Mouse (Mus musculus): ENCODE results near the gene Dhx38. TPM values are rescaled to one million over a fixed set of nuclear protein-coding genes. Genes with fewer than 3 reads are reported as not detected.

Gene Dhx38
- polyA plus RNA-seq (2016; fragmentation: Nextera tagmentation; extraction: Ambion mirVana), result 46.4 and 46.6 TPM in 2 replicates

DNA sequence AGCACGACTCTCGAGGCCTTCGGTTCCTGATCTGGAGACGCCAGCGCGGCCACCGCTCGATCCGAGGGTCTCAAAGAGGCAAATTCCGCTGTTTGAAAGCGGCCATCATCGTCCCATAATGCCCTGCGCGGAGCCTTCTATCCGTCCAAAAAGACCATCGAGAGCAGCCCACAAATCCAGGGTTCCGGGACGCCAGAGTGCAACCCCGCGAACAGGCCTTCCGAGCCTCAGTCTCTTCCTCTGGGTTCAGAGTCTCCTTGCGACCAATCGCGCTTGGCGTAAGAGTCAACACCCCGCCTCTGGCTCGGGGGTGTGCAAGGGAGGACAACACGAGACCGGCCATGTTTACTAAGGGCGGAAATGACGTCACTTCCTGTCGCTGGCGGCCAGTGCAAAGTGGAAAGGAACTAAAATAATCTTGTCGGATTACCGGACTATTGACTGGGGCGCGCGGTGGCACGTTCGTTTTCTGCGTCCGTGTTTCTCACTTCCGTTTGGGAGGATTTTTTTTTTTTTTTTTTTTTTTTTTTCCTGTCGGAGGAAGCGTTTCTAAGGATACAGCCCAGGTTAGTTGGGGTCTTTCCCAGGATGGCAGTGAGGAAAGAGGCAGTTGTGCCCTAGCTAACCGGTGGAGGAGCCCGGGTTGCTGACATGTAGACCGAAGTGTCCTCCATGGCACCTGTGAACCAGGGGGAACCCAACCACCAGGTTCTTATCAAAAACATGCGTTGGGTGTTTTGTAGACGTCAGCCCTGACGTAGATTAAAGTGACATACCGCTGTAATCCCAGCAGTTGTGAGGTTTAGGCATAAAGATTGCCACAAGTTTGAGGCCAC, at the start of gene Dhx38, which contains the start of gene Txnl4b:
TSS of gene Dhx38 (minus strand) at position 364 of the 836 bp plus-strand sequence.
TSS of gene Txnl4b (plus strand) at position 395 of the 836 bp plus-strand sequence.
- H3K27ac ChIP-seq, result peak within 1 kb of the TSS; percentile 93
- peaks cover 36% of the 10 kb centered on the region for H3K36me3 ChIP-seq
- H3K9me3 ChIP-seq (replicated peaks), result no peaks in the 10 kb centered on the region
- WGBS, result under 1% methylated on average over 52 of the region's 52 CpGs
- peaks cover 18% of the 10 kb centered on the region for H3K4me1 ChIP-seq
- H3K4me3 ChIP-seq, result peak within 1 kb of the TSS; percentile 90
- H3K27me3 ChIP-seq (ENCODE audit: low read depth, poor library complexity, severe bottlenecking), result no peaks in the 10 kb centered on the region
- DNase-seq (ENCODE audit: low spot score), result peak; percentile 97

DNA sequence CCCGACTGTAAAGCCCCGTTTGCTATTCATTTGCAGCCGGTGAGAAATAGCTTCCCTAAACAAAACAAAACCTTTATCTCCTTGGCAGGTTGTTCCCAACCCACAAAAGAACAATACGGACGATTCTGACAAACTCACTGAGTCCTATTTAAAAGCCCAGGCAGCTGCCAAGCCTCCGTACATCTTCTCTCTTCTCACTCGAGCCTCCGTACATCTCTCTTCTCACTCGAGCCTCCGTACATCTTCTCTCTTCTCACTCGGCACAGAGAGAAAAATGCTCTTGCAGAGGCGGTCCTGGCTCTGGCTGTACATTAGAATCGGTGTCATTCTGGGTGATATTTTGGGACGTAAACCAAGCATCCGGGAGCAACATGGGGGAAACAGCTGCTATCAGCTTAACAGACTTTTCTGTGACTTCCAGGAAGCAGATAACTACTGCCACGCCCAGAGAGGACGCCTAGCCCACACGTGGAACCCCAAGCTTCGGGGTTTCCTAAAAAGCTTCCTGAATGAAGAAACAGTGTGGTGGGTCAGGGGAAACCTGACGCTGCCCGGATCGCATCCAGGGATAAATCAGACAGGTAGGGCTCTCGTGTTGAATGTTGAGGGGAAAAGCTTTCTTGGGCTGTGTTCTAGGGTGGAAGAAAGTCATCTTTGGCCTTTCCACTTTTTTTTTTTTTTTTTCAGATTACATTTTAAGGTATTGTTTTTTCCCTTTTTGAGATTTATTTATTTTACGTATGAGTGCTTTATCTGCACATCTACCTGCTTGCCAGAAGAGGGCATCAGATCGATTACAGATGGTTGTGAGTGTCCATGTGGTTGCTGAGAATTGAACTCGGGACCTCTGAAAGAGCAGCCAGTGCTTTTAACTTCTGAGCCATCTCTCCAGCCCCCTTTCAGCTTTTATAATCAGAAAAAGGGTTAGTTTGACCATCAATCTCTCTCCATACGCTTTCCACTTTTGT, 48.9 kb upstream of the Dhx38 start, which contains the start of gene Pkd1l3:
TSS of gene Pkd1l3 (plus strand) at position 275 of the 968 bp plus-strand sequence.
- WGBS, result 68% methylated on average over 27 of the region's 27 CpGs
- Histone ChIP-seq H3K9me3 (replicated peaks) (no peaks in the 10 kb centered on the region), H3K27ac (no peak within 1 kb of the TSS), H3K4me3 (no peak within 1 kb of the TSS), H3K27me3 (ENCODE audit: low read depth, poor library complexity, severe bottlenecking) (no peaks in the 10 kb centered on the region), H3K4me1 (no peaks in the 10 kb centered on the region), H3K36me3 (no peaks in the 10 kb centered on the region)
- DNase-seq (ENCODE audit: low spot score), result no peak

DNA sequence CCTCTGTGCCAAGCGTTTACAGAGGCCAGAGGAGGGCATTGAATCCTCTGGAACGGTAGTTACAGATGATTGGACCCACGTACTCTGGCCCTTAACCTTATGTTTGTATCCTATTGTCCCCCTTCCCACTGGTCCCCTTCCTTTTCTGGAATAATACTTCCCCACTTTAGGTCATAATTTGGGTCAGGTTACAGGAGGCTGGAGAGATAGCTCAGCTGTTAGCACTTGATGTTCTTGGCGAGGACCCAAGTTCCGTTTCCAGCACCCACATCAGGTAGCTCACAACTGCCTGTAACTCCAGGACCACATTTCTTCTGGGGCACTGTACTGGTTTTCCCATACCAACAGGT, 43.5 kb upstream of the Dhx38 start:
- H3K27me3 ChIP-seq (ENCODE audit: low read depth, poor library complexity, severe bottlenecking), result no peaks in the 10 kb centered on the region
- WGBS, result 23% methylated on average over 5 of the region's 5 CpGs
- peaks cover 12% of the 10 kb centered on the region for H3K4me1 ChIP-seq
- no peaks in the 10 kb centered on the region for H3K9me3 ChIP-seq (replicated peaks)
- H3K27ac ChIP-seq, result peak overlapping the region; percentile 88
- DNase-seq (ENCODE audit: low spot score), result no peak
- H3K4me3 ChIP-seq, result peak overlapping the region; percentile 70
- H3K36me3 ChIP-seq, result peaks cover 19% of the 10 kb centered on the region

DNA sequence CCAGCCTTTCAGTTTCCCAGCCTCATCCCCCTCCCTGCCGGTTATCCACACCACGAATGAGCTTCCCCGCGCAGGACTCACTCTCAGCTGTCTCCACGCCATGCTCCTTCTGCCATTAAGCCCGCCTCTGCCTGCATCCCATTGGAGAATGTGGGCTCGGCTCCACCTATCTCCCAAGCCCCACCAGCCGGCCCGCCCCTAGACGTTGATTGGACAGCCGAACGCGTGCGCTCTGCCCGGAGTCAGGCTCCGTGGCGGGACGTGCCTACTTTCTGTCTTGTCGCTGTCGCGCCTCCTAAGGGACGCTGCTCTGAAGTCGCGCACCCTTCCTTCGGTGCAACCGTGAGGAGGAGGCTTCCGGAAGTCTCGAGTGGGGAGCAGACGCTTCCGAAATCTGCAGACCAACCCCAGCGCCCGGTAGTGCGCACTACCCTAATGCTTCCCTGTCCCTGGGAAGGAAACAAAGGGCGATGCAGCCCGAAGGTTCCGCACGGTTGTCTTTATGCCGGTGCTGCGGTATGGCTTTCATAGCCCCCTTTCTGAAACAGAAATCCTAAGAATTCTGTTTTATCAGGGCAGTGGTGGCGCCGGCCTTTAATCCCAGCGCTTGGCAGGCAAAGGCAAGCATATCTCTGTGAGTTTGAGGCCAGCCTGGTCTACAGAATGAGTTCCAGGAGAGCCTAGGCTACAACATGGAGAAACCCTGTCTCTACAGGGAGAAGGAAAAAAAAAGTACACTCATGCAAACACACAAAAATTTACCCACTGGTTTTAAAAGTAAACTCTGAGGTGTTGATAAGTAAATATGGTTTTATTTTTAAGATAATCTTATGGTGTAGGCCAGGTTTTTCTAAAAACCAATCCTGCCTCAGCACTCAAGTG, 42.9 kb upstream of the Dhx38 start, which contains the start of gene Dhodh:
TSS of gene Dhodh (minus strand) at position 403 of the 882 bp plus-strand sequence.
- Histone ChIP-seq H3K36me3 (peaks cover 25% of the 10 kb centered on the region), H3K4me3 (peak within 1 kb of the TSS; percentile 70), H3K27ac (peak within 1 kb of the TSS; percentile 88), H3K4me1 (peaks cover 12% of the 10 kb centered on the region), H3K27me3 (ENCODE audit: low read depth, poor library complexity, severe bottlenecking) (no peaks in the 10 kb centered on the region), H3K9me3 (replicated peaks) (no peaks in the 10 kb centered on the region)
- under 1% methylated on average over 42 of the region's 42 CpGs for WGBS
- DNase-seq (ENCODE audit: low spot score), result peak; percentile 95

DNA sequence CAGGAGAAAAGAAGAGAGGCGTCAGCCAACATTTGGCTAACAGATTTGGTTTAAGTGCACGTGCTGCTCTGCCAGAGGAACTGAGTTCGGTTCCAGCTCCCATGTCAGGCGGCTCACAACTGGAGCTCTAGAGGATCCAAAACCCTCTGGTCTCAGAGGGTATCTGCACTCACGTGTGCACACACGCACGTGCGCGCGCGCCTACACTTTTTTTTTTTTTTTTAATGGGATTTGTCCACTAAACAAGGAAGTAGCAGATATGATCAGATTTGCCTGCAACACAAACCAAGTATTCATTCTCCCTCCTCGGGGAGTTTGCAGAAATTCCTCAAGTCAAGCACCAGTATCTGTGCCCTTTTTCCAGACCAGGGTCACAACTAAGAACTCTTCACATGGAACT, 42.0 kb upstream of the Dhx38 start:
- peaks cover 34% of the 10 kb centered on the region for H3K36me3 ChIP-seq
- 18% methylated on average over 12 of the region's 12 CpGs for WGBS
- H3K9me3 ChIP-seq (replicated peaks), result no peaks in the 10 kb centered on the region
- H3K27me3 ChIP-seq (ENCODE audit: low read depth, poor library complexity, severe bottlenecking), result no peaks in the 10 kb centered on the region
- peak; percentile 37 for DNase-seq (ENCODE audit: low spot score)
- H3K4me1 ChIP-seq, result peaks cover 12% of the 10 kb centered on the region
- peak overlapping the region; percentile 70 for H3K4me3 ChIP-seq
- peak overlapping the region; percentile 88 for H3K27ac ChIP-seq

DNA sequence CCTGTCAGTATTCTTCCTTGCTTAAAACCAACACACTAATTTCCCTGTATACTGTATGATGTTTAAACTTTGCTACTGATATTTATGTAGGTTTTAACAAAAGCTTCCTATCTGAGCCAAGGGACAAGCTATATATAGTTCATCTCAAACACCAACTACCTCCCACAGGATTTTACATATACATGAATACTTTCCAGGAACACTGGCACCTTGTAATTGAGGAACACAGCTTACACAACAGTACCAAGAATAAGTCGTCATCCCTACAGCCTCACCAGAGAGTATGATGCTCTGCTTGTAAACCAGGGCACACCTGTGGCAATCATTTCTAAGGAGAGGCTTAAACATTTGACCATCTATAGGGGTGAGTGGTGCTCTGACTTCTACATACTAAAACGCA, 41.1 kb upstream of the Dhx38 start:
- 90% methylated on average over 2 of the region's 2 CpGs for WGBS
- Histone ChIP-seq H3K36me3 (peaks cover 43% of the 10 kb centered on the region), H3K9me3 (replicated peaks) (no peaks in the 10 kb centered on the region), H3K4me3 (no peak overlapping the region), H3K27ac (no peak overlapping the region), H3K27me3 (ENCODE audit: low read depth, poor library complexity, severe bottlenecking) (no peaks in the 10 kb centered on the region), H3K4me1 (peaks cover 12% of the 10 kb centered on the region)
- no peak for DNase-seq (ENCODE audit: low spot score)

DNA sequence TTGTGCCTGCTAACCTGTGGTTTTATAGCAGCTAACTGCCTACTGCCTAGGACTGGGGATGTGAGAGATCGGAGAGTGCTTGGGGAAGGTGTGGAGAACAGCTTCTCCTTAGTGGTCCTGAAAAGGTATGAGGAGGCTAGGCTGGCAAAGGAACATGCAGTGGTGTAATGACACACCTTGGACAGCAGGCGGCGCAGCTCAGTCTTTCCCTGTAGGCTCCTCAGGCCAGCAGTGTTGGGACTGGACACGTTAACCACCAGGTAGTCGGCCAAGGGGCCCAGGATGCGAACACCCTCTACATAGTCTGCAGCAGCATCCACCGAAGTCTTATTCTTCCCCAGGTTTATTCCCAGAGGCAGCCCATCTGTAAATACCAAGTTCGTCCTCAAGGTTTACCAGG, 30.2 kb upstream of the Dhx38 start:
- DNase-seq (ENCODE audit: low spot score), result peak; percentile 78
- H3K27me3 ChIP-seq (ENCODE audit: low read depth, poor library complexity, severe bottlenecking), result no peaks in the 10 kb centered on the region
- H3K36me3 ChIP-seq, result peaks cover 77% of the 10 kb centered on the region
- no peak overlapping the region for H3K4me3 ChIP-seq
- no peak overlapping the region for H3K27ac ChIP-seq
- no peaks in the 10 kb centered on the region for H3K4me1 ChIP-seq
- no peaks in the 10 kb centered on the region for H3K9me3 ChIP-seq (replicated peaks)
- WGBS, result 57% methylated on average over 8 of the region's 8 CpGs

DNA sequence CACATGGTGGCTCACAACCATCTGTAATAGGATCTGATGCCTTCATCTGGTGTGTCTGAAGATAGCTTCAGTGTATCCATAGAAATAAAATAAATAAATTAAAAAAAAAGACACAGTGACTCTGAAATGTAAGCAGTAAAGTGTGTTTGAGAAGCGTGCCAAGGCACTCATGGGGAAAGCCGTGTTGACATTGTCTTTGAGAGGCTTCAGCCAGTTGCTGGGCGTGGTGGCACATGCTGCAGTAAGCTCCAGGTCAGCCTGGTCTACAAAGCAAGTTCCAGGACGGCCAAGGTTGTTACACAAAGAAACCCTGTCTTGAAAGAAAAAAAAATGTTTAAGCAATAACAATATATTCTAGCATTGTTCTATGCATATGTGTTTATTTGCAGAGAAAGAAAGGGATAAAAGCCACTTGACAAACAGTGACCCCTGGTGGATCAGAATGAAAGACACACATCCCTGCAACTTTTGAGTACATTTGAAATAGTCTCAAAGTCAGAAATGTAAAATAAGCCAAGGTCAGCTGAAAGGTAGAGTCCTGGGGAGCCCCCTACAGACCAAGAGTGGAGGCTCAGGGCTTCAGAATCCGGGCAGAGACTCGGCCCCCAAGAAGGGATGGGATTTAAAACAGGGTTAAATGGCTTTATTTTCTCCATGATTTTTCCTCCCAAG, 27.6 kb upstream of the Dhx38 start:
- DNase-seq (ENCODE audit: low spot score), result no peak
- Histone ChIP-seq H3K4me3 (no peak overlapping the region), H3K36me3 (peaks cover 63% of the 10 kb centered on the region)

DNA sequence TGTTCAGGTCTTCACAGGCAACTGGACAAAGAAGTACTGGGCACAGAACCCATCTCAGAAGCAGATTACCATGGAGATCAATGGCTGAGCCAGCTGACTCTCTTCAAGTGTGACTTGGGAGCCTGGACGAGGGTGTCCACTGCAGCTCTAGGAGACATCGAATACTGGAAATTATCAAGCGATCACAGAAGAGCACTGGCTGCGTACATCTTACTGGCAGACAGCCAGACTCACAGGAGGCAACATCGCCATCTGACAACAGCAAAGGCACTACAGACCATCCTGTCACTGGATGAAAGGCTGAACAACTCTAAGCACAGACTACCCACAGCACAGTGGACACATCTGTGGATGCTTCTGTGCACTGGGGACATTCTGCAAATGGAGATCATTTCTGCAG, 26.5 kb upstream of the Dhx38 start:
- Histone ChIP-seq H3K4me1 (no peaks in the 10 kb centered on the region), H3K9me3 (replicated peaks) (no peaks in the 10 kb centered on the region), H3K36me3 (peaks cover 56% of the 10 kb centered on the region), H3K27me3 (ENCODE audit: low read depth, poor library complexity, severe bottlenecking) (no peaks in the 10 kb centered on the region), H3K27ac (no peak overlapping the region), H3K4me3 (no peak overlapping the region)
- DNase-seq (ENCODE audit: low spot score), result no peak
- WGBS, result 96% methylated on average over 5 of the region's 5 CpGs

More for the DNA sequence above, 27.6 kb upstream of the Dhx38 start:
- H3K27ac ChIP-seq, result no peak overlapping the region
- H3K4me1 ChIP-seq, result no peaks in the 10 kb centered on the region
- H3K9me3 ChIP-seq (replicated peaks), result no peaks in the 10 kb centered on the region
- no peaks in the 10 kb centered on the region for H3K27me3 ChIP-seq (ENCODE audit: low read depth, poor library complexity, severe bottlenecking)
- WGBS, result 89% methylated on average over 6 of the region's 6 CpGs

DNA sequence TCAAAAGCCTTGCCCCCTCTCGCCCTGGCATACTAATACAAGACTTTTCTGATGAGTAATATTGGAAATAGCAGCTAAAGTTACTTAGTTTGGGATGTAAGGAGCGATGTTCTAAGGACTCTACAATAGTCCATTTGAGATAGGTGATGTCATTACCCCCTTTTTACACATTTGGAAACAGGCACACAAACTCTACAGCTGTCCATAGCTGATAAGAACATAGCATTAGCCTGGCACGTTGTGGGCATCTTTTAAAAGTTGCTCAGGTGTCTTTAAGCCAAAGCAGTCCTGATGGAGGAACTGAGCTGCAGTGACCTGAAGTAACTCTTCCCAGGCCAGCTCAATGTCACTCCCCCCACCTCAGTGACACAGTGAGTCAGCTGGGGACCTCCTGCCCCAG, 25.7 kb upstream of the Dhx38 start:
- WGBS, result 93% methylated on average over 3 of the region's 3 CpGs
- Histone ChIP-seq H3K4me1 (no peaks in the 10 kb centered on the region), H3K27ac (no peak overlapping the region), H3K9me3 (replicated peaks) (no peaks in the 10 kb centered on the region), H3K4me3 (no peak overlapping the region), H3K27me3 (ENCODE audit: low read depth, poor library complexity, severe bottlenecking) (no peaks in the 10 kb centered on the region), H3K36me3 (peaks cover 49% of the 10 kb centered on the region)
- DNase-seq (ENCODE audit: low spot score), result no peak

DNA sequence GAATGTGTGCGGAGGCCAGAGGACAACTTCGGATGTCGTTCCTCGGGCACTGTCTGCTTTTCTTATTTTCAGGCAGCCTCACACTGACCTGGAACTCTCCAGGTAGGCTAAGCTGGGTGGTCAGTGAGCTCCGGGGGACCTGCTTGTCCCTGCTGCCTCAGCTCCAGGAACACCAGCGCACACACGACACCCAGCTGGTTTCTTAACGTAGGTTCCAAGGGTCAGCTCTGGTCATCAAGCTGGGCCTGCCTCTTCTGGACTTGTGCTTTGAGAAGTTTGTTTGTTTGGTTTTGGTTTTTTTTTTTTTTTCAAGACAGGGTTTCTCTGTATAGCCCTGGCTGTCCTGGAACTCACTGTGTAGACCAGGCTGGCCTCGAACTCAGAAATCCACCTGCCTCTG, 25.2 kb upstream of the Dhx38 start:
- no peak overlapping the region for H3K27ac ChIP-seq
- H3K9me3 ChIP-seq (replicated peaks), result no peaks in the 10 kb centered on the region
- 88% methylated on average over 9 of the region's 9 CpGs for WGBS
- DNase-seq (ENCODE audit: low spot score), result no peak
- H3K36me3 ChIP-seq, result peaks cover 46% of the 10 kb centered on the region
- no peak overlapping the region for H3K4me3 ChIP-seq
- H3K4me1 ChIP-seq, result no peaks in the 10 kb centered on the region
- H3K27me3 ChIP-seq (ENCODE audit: low read depth, poor library complexity, severe bottlenecking), result no peaks in the 10 kb centered on the region
